Mouse (Mus musculus) erythroblast, embryonic 14.5 days (primary cell): Measurements from ENCODE around the gene Dgkz. TPM values are rescaled to one million over a fixed set of nuclear protein-coding genes. Genes with fewer than 3 reads are reported as not detected.

Source experiments
- H3K27me3 ChIP-seq: 2 replicates; pipeline ENCODE4 v1.6.1; 2012; ENCODE audit warnings: inconsistent platforms; ENCODE audit not compliant: control insufficient read depth
- H3K36me3 ChIP-seq: 2 replicates; pipeline ENCODE4 v1.6.1; 2012; ENCODE audit warnings: mild to moderate bottlenecking, inconsistent platforms; ENCODE audit not compliant: control insufficient read depth
- H3K4me1 ChIP-seq: 2 replicates; pipeline ENCODE4 v1.6.1; 2012; ENCODE audit warnings: inconsistent platforms; ENCODE audit not compliant: control insufficient read depth
- H3K4me3 ChIP-seq: replicated peaks from 2 replicates; pipeline ENCODE3; 2012; ENCODE audit warnings: moderate library complexity, mild to moderate bottlenecking, inconsistent platforms
- H3K9me3 ChIP-seq: 2 replicates; pipeline ENCODE4 v1.6.1; 2012; ENCODE audit warnings: low read length, inconsistent platforms, mixed read lengths; ENCODE audit not compliant: control insufficient read depth
- GATA1 ChIP-seq: IDR thresholded peaks from 2 replicates; pipeline ENCODE4 v1.6.1; 2012; ENCODE audit warnings: low read length, inconsistent platforms, mixed read lengths
- TAL1 ChIP-seq: IDR thresholded peaks from 3 replicates; pipeline ENCODE4 v1.6.1; 2012; ENCODE audit warnings: low read length, inconsistent platforms, mixed read lengths
- polyA plus RNA-seq: library from polyadenylated mRNA; stranded (reverse); fragments of >175 nt; gene quantifications from 2 replicates; pipeline ENCODE4 v1.2.3, GENCODE M21; 2012

The Dgkz gene
- polyA plus RNA-seq, 1 experiment: 6.0 TPM

- TF ChIP-seq TAL1: no peak
- TF ChIP-seq GATA1: no peak
- peaks cover 33% of the 10 kb centered on the region for H3K4me1 ChIP-seq
Observed at GRCm38 (mm10) chr2:91933471-91933870, 42.2 kb downstream of the Dgkz start.

GRCm38 (mm10) chr2:91932737-91933350 lies 42.8 kb downstream of the Dgkz start:
- TF ChIP-seq GATA1 (no peak), TAL1 (no peak)
- H3K4me3 ChIP-seq: peak overlapping the region; percentile 34
- H3K9me3 ChIP-seq: no peaks in the 10 kb centered on the region
- H3K36me3 ChIP-seq: peaks cover 51% of the 10 kb centered on the region
- peaks cover 40% of the 10 kb centered on the region for H3K27me3 ChIP-seq
- peaks cover 39% of the 10 kb centered on the region for H3K4me1 ChIP-seq

More at GRCm38 (mm10) chr2:91933471-91933870, 42.2 kb downstream of the Dgkz start:
- no peak overlapping the region for H3K4me3 ChIP-seq
- H3K9me3 ChIP-seq: no peaks in the 10 kb centered on the region
- H3K36me3 ChIP-seq: peaks cover 58% of the 10 kb centered on the region
- peaks cover 34% of the 10 kb centered on the region for H3K27me3 ChIP-seq

DNA sequence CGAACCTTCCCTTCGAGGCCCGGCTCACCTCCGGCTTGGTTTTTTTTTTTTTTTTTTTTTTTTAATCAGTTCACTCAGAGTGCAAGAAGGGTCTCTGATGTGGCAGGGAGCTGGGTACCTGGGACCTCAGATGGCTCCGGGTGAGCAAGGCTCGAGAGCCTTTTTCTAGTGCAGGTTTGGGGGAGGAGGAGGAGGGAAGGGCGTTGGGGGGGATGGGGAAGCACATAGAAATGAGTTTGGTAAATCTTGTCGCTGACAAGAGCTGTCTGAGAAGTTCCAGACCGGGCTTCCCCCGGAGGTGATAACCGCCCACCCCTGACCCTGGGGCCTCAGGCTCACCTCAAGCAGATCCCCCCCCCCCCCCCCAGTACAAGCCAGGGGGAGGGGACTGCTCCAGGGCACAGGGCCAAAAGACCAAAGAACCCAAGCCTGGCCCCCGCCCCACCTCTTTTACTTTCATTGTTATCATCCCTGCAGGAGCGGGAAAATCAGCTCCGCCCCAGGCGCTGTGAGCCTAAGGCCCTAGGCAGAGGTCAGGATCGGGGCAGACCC lies 43.4 kb downstream of the Dgkz start, which contains the start of gene Mdk:
Gene Mdk (minus strand): TSS at position 138 of the 552 bp plus-strand sequence.
- no peaks in the 10 kb centered on the region for H3K9me3 ChIP-seq
- peak within 1 kb of the TSS; percentile 39 for H3K4me3 ChIP-seq
- peaks cover 45% of the 10 kb centered on the region for H3K36me3 ChIP-seq
- peaks cover 45% of the 10 kb centered on the region for H3K4me1 ChIP-seq
- TF ChIP-seq GATA1 (no peak), TAL1 (no peak)
- peaks cover 43% of the 10 kb centered on the region for H3K27me3 ChIP-seq

GRCm38 (mm10) chr2:91931328-91932159 lies 44.1 kb downstream of the Dgkz start:
- peak overlapping the region; percentile 39 for H3K4me3 ChIP-seq
- H3K4me1 ChIP-seq: peaks cover 45% of the 10 kb centered on the region
- TF ChIP-seq GATA1: no peak
- TF ChIP-seq TAL1: no peak
- H3K36me3 ChIP-seq: peaks cover 38% of the 10 kb centered on the region
- peaks cover 47% of the 10 kb centered on the region for H3K27me3 ChIP-seq
- H3K9me3 ChIP-seq: no peaks in the 10 kb centered on the region

GRCm38 (mm10) chr2:91930761-91931291 lies 44.8 kb downstream of the Dgkz start:
- H3K4me3 ChIP-seq: peak overlapping the region; percentile 39
- TF ChIP-seq GATA1 (no peak), TAL1 (no peak)
- peaks cover 52% of the 10 kb centered on the region for H3K27me3 ChIP-seq
- H3K36me3 ChIP-seq: peaks cover 31% of the 10 kb centered on the region
- no peaks in the 10 kb centered on the region for H3K9me3 ChIP-seq
- peaks cover 45% of the 10 kb centered on the region for H3K4me1 ChIP-seq

DNA sequence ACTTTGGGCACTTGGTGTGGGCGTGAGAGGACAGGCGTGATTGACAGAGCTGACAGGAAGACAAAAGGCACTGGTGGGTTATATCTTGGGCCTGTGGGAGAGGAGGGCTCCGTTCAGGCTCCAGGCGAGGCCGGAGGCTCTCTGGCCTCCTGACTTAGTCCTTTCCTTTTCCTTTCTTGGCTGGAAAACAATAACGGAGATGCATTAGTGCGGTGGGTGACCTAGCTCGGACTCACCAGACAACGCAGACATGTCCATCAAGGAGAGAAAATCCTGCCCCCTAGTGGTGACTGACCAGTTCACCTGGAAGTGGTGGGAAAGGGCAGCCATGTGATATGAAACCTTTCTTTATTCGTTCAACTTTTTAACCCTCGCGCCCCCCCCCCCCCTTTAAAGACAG lies 45.7 kb downstream of the Dgkz start:
- Histone ChIP-seq H3K27me3 (peaks cover 61% of the 10 kb centered on the region), H3K36me3 (peaks cover 22% of the 10 kb centered on the region), H3K4me1 (peaks cover 45% of the 10 kb centered on the region), H3K4me3 (no peak overlapping the region), H3K9me3 (no peaks in the 10 kb centered on the region)
- TF ChIP-seq GATA1 (no peak), TAL1 (no peak)

- Histone ChIP-seq H3K4me3 (no peak overlapping the region), H3K27me3 (peaks cover 66% of the 10 kb centered on the region), H3K4me1 (peaks cover 45% of the 10 kb centered on the region), H3K36me3 (peaks cover 18% of the 10 kb centered on the region), H3K9me3 (no peaks in the 10 kb centered on the region)
- no peak for TF ChIP-seq GATA1
- TF ChIP-seq TAL1: no peak
Observed at GRCm38 (mm10) chr2:91929455-91929854, 46.2 kb downstream of the Dgkz start.

DNA sequence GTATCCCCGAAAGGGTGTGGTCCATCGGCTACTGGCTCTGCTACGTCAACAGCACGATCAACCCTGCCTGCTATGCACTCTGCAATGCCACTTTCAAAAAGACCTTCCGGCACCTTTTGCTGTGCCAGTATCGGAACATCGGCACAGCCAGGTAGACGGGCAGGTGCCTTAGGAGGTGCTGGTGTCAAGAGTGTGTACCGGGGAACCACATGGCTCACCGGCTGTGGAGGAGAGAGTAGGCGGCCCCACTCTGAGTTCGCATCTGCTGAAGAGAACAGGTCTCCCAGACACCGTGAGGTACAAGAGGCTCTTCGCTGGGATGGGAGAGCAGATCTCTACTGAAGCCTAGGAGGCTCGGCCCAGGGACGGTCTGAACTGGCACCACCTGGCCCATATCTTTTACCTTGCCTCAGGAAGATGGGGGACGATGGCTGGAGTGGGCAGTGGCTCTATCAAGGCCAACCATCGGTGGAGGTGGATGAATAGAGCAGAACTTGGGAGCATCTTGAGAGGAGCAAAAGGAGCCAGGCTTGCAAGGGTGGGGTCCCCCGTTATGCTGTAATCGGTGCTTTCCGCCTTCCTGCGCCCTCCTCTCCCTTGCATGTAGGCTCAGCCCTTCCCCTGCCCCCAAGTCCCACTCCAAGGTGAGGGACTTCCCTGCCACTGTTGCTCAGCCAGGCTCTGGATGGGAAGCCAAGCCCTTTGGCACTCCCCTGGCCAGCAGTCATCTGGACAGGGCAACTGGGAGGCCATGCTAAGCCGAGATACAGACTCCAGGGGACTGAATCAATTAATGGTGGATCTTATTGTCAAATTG lies 46.9 kb downstream of the Dgkz start:
- no peaks in the 10 kb centered on the region; the same call in 1 of the 2 replicates for H3K9me3 ChIP-seq
- no peak overlapping the region for H3K4me3 ChIP-seq
- peaks cover 10% of the 10 kb centered on the region for H3K36me3 ChIP-seq
- peaks cover 73% of the 10 kb centered on the region for H3K27me3 ChIP-seq
- H3K4me1 ChIP-seq: peaks cover 46% of the 10 kb centered on the region
- TF ChIP-seq TAL1 (no peak), GATA1 (no peak)
